Mouse (Mus musculus) midbrain, embryonic 13.5 days (tissue): Measurements from ENCODE around the gene Cox5a. TPM values are rescaled to one million over a fixed set of nuclear protein-coding genes. Genes with fewer than 3 reads are reported as not detected.

ENCODE experiments used
- ATAC-seq: fragments of 200-750 bp; cut with Nextera tagmentation; 2 replicates; pipeline ENCODE4 v1.8.0; 2017; ENCODE audit warnings: mild to moderate bottlenecking, moderate TSS enrichment, moderate library complexity
- H3K27ac ChIP-seq: fragments of 300-500 bp; sonication (generic); 2 replicates; pipeline ENCODE4 v1.5.1; 2015; ENCODE audit warnings: inconsistent platforms, mild to moderate bottlenecking, moderate library complexity
- H3K27me3 ChIP-seq: fragments of 300-500 bp; sonication (generic); 2 replicates; pipeline ENCODE4 v1.6.1; 2015; ENCODE audit warnings: mild to moderate bottlenecking, inconsistent platforms
- H3K36me3 ChIP-seq: fragments of 300-500 bp; sonication (generic); 2 replicates; pipeline ENCODE4 v1.6.1; 2015; ENCODE audit warnings: mild to moderate bottlenecking, inconsistent platforms
- H3K4me1 ChIP-seq: fragments of 300-500 bp; sonication (generic); replicated peaks from 2 replicates; pipeline ENCODE4 v1.6.1; 2015; ENCODE audit warnings: inconsistent platforms
- H3K4me2 ChIP-seq: fragments of 300-500 bp; sonication (generic); replicated peaks from 2 replicates; pipeline ENCODE4 v1.6.1; 2015; ENCODE audit warnings: moderate library complexity, mild to moderate bottlenecking, inconsistent platforms
- H3K4me3 ChIP-seq: fragments of 300-500 bp; sonication (generic); replicated peaks from 2 replicates; pipeline ENCODE4 v1.5.1; 2015; ENCODE audit warnings: mild to moderate bottlenecking, inconsistent platforms
- H3K9ac ChIP-seq: fragments of 300-500 bp; sonication (generic); replicated peaks from 2 replicates; pipeline ENCODE4 v1.6.1; 2015; ENCODE audit warnings: mild to moderate bottlenecking, inconsistent platforms
- H3K9me3 ChIP-seq: fragments of 300-500 bp; sonication (generic); 2 replicates; pipeline ENCODE4 v1.6.1; 2016; ENCODE audit warnings: mild to moderate bottlenecking, inconsistent platforms
- WGBS: fragments of 180-500 bp; shearing (Covaris S2); methylation state at CpG from one replicate; pipeline ENCODE4 v1.1.7; 2015; 5-methylcytosine and 5-hydroxymethylcytosine counted together
- polyA plus RNA-seq: library from polyadenylated mRNA; unstranded; fragments of >200 nt; fragmentation: Nextera tagmentation; extraction: Ambion mirVana; gene quantifications from 2 replicates; pipeline ENCODE4 v1.2.1, GENCODE M21; 2015

Cox5a gene
- polyA plus RNA-seq, 1 experiment from 2014 or later: 809 TPM

- Histone ChIP-seq H3K9me3 (no peaks in the 10 kb centered on the region), H3K36me3 (peaks cover 27% of the 10 kb centered on the region), H3K4me2 (no peak overlapping the region), H3K9ac (no peak overlapping the region), H3K4me1 (peaks cover 27% of the 10 kb centered on the region), H3K27me3 (no peaks in the 10 kb centered on the region), H3K4me3 (no peak overlapping the region), H3K27ac (no peak overlapping the region)
- 73% methylated on average over 11 of the region's 11 CpGs for WGBS
- peak; percentile 52 for ATAC-seq
These were observed 32.0 kb downstream of the Cox5a start for GRCm38 (mm10) chr9:57553119-57553518.

DNA sequence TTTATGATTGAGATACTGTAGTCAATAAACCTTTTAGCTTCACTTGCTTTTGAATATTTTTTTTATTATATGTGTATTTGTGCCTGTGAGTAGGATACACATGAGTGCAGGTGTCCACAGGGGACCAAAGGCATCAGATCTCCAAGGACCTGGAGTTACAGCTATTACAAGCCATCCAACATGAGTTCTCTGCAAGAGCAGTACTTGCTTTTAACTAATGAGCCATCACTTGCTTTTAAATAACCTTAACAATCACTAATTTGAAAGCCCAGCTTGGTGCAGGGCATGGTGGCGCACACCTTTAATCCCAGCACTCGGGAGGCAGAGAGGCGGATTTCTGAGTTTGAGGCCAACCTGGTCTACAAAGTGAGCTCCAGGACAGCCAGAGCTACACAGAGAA, 33.7 kb downstream of the Cox5a start:
- no peak for ATAC-seq
- Histone ChIP-seq H3K9me3 (no peaks in the 10 kb centered on the region), H3K27ac (no peak overlapping the region), H3K4me1 (peaks cover 22% of the 10 kb centered on the region), H3K4me3 (no peak overlapping the region), H3K9ac (no peak overlapping the region), H3K27me3 (no peaks in the 10 kb centered on the region), H3K36me3 (peaks cover 11% of the 10 kb centered on the region), H3K4me2 (no peak overlapping the region)
- WGBS: 32% methylated on average over 3 of the region's 3 CpGs

DNA sequence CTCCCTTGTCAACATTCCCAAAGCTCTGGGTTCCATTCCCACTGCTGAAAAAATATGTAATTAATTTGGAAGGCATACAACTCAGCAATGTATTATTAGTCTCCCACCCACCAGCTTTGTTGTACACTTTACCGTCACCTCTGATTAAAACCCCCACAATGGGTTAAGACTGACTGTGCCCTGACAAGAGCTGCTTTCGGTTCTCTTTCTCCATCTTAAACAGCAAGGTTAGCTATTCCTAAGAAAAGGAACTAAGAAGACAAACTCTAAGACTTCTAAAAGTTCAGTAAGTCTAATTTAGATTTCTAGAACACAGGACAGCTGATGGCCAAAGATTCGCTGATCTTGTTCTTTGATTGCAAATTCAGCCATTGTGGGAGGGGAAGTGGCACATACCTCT, 36.1 kb downstream of the Cox5a start:
- peaks cover 23% of the 10 kb centered on the region for H3K4me1 ChIP-seq
- ATAC-seq: no peak

DNA sequence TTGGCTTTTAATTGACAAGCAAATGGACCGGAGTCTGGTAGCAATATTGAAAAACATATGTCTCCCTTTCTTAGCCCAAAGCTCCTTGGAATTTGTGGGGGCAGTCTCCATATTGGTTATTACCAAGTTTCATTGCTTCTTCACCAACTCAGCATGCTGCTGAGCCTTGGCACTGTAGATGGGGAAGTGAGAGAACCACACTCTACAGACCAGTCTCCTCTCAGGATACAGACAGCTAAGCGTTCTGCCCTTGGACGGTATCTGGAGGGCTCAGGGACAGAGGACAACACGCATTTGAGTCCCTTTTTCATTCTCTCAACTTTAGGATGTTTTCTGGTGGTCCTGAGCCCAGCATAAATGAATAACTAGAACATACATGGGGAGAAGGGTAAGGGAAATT, 37.6 kb downstream of the Cox5a start:
- 91% methylated on average over 4 of the region's 4 CpGs for WGBS
- Histone ChIP-seq H3K27ac (no peak overlapping the region), H3K9ac (no peak overlapping the region), H3K4me2 (no peak overlapping the region), H3K27me3 (no peaks in the 10 kb centered on the region), H3K9me3 (no peaks in the 10 kb centered on the region), H3K4me1 (peaks cover 33% of the 10 kb centered on the region), H3K4me3 (no peak overlapping the region), H3K36me3 (no peaks in the 10 kb centered on the region)
- no peak for ATAC-seq

More for the DNA sequence above, 36.1 kb downstream of the Cox5a start:
- no peaks in the 10 kb centered on the region for H3K36me3 ChIP-seq
- H3K27me3 ChIP-seq: no peaks in the 10 kb centered on the region
- H3K4me3 ChIP-seq: no peak overlapping the region
- no peak overlapping the region for H3K27ac ChIP-seq
- H3K9ac ChIP-seq: no peak overlapping the region
- whole genome bisulfite sequencing: 78% methylated on average over 3 of the region's 3 CpGs
- no peaks in the 10 kb centered on the region for H3K9me3 ChIP-seq
- no peak overlapping the region for H3K4me2 ChIP-seq

GRCm38 (mm10) chr9:57559568-57559967, 38.5 kb downstream of the Cox5a start:
- H3K4me2 ChIP-seq: no peak overlapping the region
- no peak for ATAC-seq
- 74% methylated on average over 2 of the region's 2 CpGs for WGBS
- H3K36me3 ChIP-seq: no peaks in the 10 kb centered on the region
- no peak overlapping the region for H3K9ac ChIP-seq
- no peak overlapping the region for H3K4me3 ChIP-seq
- H3K4me1 ChIP-seq: peaks cover 29% of the 10 kb centered on the region
- no peak overlapping the region for H3K27ac ChIP-seq
- no peaks in the 10 kb centered on the region for H3K27me3 ChIP-seq
- no peaks in the 10 kb centered on the region for H3K9me3 ChIP-seq

- peak overlapping the region; percentile 51 for H3K4me3 ChIP-seq
- no peaks in the 10 kb centered on the region for H3K9me3 ChIP-seq
- peak overlapping the region; percentile 61 for H3K9ac ChIP-seq
- H3K27me3 ChIP-seq: no peaks in the 10 kb centered on the region
- ATAC-seq: 0 out of 2 replicates have a peak, but pooled peaks have one; percentile 1
- H3K4me2 ChIP-seq: peak overlapping the region; percentile 89
- H3K36me3 ChIP-seq: no peaks in the 10 kb centered on the region
- peak overlapping the region; percentile 91 for H3K27ac ChIP-seq
- 32% methylated on average over 7 of the region's 7 CpGs for WGBS
- peaks cover 31% of the 10 kb centered on the region for H3K4me1 ChIP-seq
These were observed 39.2 kb downstream of the Cox5a start for GRCm38 (mm10) chr9:57560263-57560662.

DNA sequence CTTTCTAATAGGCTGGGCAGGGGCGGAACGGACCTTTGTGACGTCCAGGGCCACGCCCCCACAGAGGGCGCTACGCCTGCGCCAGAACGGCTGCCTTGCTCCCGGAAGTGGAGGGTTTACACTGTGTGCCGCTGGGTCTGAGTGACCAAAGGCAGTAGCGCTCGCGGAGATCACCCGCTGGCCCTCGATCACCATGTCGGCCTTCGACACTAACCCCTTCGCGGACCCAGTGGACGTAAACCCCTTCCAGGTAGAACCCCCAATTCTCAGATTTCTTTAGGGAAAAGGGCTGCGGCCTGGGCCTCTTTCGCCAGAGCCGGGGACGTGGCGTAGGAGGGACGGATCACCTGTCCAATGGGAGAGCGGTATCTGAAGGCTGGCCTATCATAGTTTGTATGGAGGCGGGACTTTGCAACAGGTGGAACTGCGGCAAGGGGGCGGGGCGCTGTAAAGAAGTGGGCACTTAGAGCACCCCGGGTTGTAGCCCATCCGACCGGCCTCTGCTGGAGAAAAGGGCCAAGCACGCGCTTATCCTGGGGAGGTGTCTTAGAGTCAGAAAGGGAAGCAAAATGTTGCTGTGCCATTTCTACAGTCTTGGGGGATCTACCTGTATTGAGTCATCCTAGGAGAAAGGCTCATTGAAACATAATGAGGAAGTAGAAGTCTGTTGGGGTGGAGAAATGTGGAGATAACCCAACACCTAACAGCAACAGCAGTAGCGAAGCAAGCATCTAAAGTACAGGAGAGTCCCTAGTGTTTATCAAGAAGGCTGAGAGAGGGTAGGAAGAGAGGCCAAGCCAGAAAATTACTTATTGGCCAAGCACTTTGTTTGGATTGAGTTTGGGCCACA, 40.0 kb downstream of the Cox5a start, which contains the start of gene Scamp2:
Gene Scamp2, plus strand, starts transcription at position 83 of the 850 bp plus-strand sequence.
- H3K36me3 ChIP-seq: peaks cover 5% of the 10 kb centered on the region; the same call in 1 of the 2 replicates
- peak; percentile 100 for ATAC-seq
- 1% methylated on average over 37 of the region's 37 CpGs for WGBS

GRCm38 (mm10) chr9:57561711-57562099, 40.6 kb downstream of the Cox5a start:
- Histone ChIP-seq H3K27ac (no peak overlapping the region), H3K36me3 (peaks cover 5% of the 10 kb centered on the region; the same call in 1 of the 2 replicates), H3K9ac (peak overlapping the region; percentile 61; the same call in 1 of the 2 replicates), H3K27me3 (no peaks in the 10 kb centered on the region), H3K4me1 (peaks cover 39% of the 10 kb centered on the region), H3K4me3 (peak overlapping the region; percentile 51), H3K4me2 (peak overlapping the region; percentile 89), H3K9me3 (no peaks in the 10 kb centered on the region)
- 86% methylated on average over 13 of the region's 13 CpGs for WGBS
- no peak for ATAC-seq

More for the DNA sequence above, 40.0 kb downstream of the Cox5a start, which contains the start of gene Scamp2:
- peak within 1 kb of the TSS; percentile 51 for H3K4me3 ChIP-seq
- peak within 1 kb of the TSS; percentile 91 for H3K27ac ChIP-seq
- peaks cover 39% of the 10 kb centered on the region for H3K4me1 ChIP-seq
- H3K9ac ChIP-seq: peak within 1 kb of the TSS; percentile 61
- no peaks in the 10 kb centered on the region for H3K9me3 ChIP-seq
- no peaks in the 10 kb centered on the region for H3K27me3 ChIP-seq
- peak within 1 kb of the TSS; percentile 89 for H3K4me2 ChIP-seq

- H3K4me1 ChIP-seq: peaks cover 39% of the 10 kb centered on the region
- H3K9ac ChIP-seq: no peak overlapping the region
- WGBS: 91% methylated on average over 4 of the region's 4 CpGs
These were observed 41.9 kb downstream of the Cox5a start for GRCm38 (mm10) chr9:57562896-57563372.

GRCm38 (mm10) chr9:57564609-57565008, 43.5 kb downstream of the Cox5a start:
- no peak overlapping the region for H3K27ac ChIP-seq
- H3K4me2 ChIP-seq: no peak overlapping the region
- H3K9me3 ChIP-seq: no peaks in the 10 kb centered on the region
- peaks cover 23% of the 10 kb centered on the region for H3K36me3 ChIP-seq
- no peak overlapping the region for H3K9ac ChIP-seq
- WGBS: 92% methylated on average over 6 of the region's 6 CpGs
- no peak for ATAC-seq
- no peak overlapping the region for H3K4me3 ChIP-seq
- H3K4me1 ChIP-seq: peaks cover 39% of the 10 kb centered on the region
- H3K27me3 ChIP-seq: no peaks in the 10 kb centered on the region

More at GRCm38 (mm10) chr9:57562896-57563372, 41.9 kb downstream of the Cox5a start:
- no peak for ATAC-seq
- Histone ChIP-seq H3K27ac (no peak overlapping the region), H3K27me3 (no peaks in the 10 kb centered on the region), H3K4me3 (no peak overlapping the region), H3K9me3 (no peaks in the 10 kb centered on the region), H3K36me3 (peaks cover 7% of the 10 kb centered on the region), H3K4me2 (no peak overlapping the region)

DNA sequence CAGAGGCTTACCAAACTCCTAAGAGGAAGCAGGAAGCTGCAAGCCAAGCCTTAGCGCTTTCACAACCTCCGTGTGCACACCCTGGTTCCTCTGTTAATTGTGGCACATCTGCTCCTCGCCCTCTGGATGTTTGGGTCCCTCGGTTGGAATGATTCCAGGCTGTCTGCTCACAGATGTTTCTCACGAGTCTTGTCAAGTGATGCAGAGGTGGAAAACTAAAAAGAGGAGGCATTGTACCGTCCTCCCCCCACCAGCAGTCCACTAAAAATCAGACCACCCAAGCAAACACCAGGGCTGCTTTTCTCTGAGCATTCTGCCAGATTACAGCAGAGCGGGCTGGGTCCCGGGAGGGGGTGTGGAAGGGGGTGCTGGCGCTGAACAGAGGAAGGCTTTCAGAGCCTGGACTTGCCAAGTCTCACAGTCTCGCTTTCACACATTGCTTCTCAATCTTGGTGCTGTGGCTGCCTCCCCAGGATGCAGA, 44.7 kb downstream of the Cox5a start:
- Histone ChIP-seq H3K9me3 (no peaks in the 10 kb centered on the region), H3K36me3 (peaks cover 31% of the 10 kb centered on the region), H3K27me3 (no peaks in the 10 kb centered on the region), H3K27ac (peak overlapping the region; percentile 32; the same call in 1 of the 2 replicates), H3K4me3 (no peak overlapping the region), H3K9ac (no peak overlapping the region), H3K4me1 (peaks cover 36% of the 10 kb centered on the region), H3K4me2 (no peak overlapping the region)
- ATAC-seq: no peak
- WGBS: 74% methylated on average over 10 of the region's 10 CpGs

DNA sequence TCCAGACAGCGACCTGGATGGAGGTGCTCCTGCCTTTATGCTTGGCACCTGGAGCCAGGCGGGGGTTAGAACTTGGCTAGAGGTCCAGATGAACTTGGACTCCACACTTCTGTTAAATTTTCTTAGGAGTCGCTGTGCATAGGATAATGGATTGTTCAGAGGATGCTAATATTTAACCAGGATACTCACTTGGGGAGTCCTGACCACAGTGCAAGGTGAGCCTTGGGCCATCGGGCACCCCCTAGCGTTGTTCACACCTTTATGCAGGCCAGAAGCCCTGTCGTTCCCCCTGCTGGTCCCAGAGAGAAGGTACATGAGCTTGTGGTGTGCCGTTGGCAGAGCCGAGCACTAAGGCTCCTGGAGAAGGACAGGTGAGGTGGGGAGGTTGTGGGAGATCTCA, 45.8 kb downstream of the Cox5a start:
- H3K4me3 ChIP-seq: no peak overlapping the region
- H3K36me3 ChIP-seq: peaks cover 40% of the 10 kb centered on the region
- no peak overlapping the region for H3K27ac ChIP-seq
- no peak overlapping the region for H3K9ac ChIP-seq
- ATAC-seq: no peak
- H3K9me3 ChIP-seq: no peaks in the 10 kb centered on the region
- no peaks in the 10 kb centered on the region for H3K27me3 ChIP-seq
- WGBS: 60% methylated on average over 8 of the region's 8 CpGs
- peaks cover 29% of the 10 kb centered on the region for H3K4me1 ChIP-seq
- no peak overlapping the region for H3K4me2 ChIP-seq
